In genomic region chr16:18776556-18777100, GRCm38 (mm10) we compare ENCODE assay signal across 8 mouse cellular contexts. TPM values are rescaled to one million over a fixed set of nuclear protein-coding genes. Genes with fewer than 3 reads are reported as not detected.
DNase-seq lines count a peak whose midpoint lies in the region; ATAC-seq and TF ChIP-seq lines count a peak whose summit lies in the region.

TSS of gene Cldn5 (plus strand) at chr16:18776847.

- H3K36me3 ChIP-seq in ES-Bruce4 (ENCODE audit: control insufficient read depth, insufficient read depth, low read length, poor library complexity, severe bottlenecking): no peaks in the 10 kb centered on the region
- H3K36me3 ChIP-seq in hindbrain, embryonic 15.5 days: no peaks in the 10 kb centered on the region
- H3K36me3 ChIP-seq in limb, embryonic 11.5 days (ENCODE audit: control insufficient read depth, insufficient read depth, low read length): peaks cover 8% of the 10 kb centered on the region; the same call in 1 of the 2 replicates
- H3K36me3 ChIP-seq in midbrain, embryonic 14.5 days (ENCODE audit: control insufficient read depth, insufficient read depth, low read length): no peaks in the 10 kb centered on the region

- peak within 1 kb of the TSS; percentile 47 for H3K9ac ChIP-seq in ES-Bruce4 (ENCODE audit: low read depth, poor library complexity, severe bottlenecking)
- H3K9ac ChIP-seq in hindbrain, embryonic 15.5 days: peak within 1 kb of the TSS; percentile 45
- H3K9ac ChIP-seq in limb, embryonic 11.5 days (ENCODE audit: low read length): peak within 1 kb of the TSS; percentile 52
- peak within 1 kb of the TSS; percentile 37; the same call in 1 of the 2 replicates for H3K9ac ChIP-seq in midbrain, embryonic 14.5 days (replicated peaks; ENCODE audit: low read length)

- no peak within 1 kb of the TSS for H3K27ac ChIP-seq in ES-Bruce4 (ENCODE audit: insufficient read depth, low read length)
- peak within 1 kb of the TSS; percentile 85 for H3K27ac ChIP-seq in gastrocnemius, adult 2 months
- H3K27ac ChIP-seq in hindbrain, embryonic 15.5 days (replicated peaks): peak within 1 kb of the TSS; percentile 53
- H3K27ac ChIP-seq in limb, embryonic 11.5 days (replicated peaks; ENCODE audit: low read depth, low read length): no peak within 1 kb of the TSS
- no peak within 1 kb of the TSS for H3K27ac ChIP-seq in midbrain, embryonic 14.5 days (replicated peaks; ENCODE audit: low read depth, low read length)

- ATAC-seq in hindbrain, embryonic 15.5 days (ENCODE audit: low FRiP score, low read depth): peak; percentile 49
- no peak for ATAC-seq in limb, embryonic 11.5 days (ENCODE audit: insufficient number of reproducible peaks, low FRiP score, low TSS enrichment, low read depth)
- ATAC-seq in midbrain, embryonic 14.5 days (ENCODE audit: low FRiP score, low TSS enrichment): no peak
- ATAC-seq in activated CD4-positive, CD25-positive, alpha-beta regulatory T cell, adult 4 months: no peak

- no peaks in the 10 kb centered on the region for H3K27me3 ChIP-seq in ES-Bruce4 (ENCODE audit: control insufficient read depth, insufficient read depth, low read length, poor library complexity, severe bottlenecking)
- peaks cover 44% of the 10 kb centered on the region for H3K27me3 ChIP-seq in hindbrain, embryonic 15.5 days
- peaks cover 48% of the 10 kb centered on the region for H3K27me3 ChIP-seq in limb, embryonic 11.5 days (ENCODE audit: control insufficient read depth, insufficient read depth, low read length)
- H3K27me3 ChIP-seq in midbrain, embryonic 14.5 days (ENCODE audit: control insufficient read depth, insufficient read depth, low read length): peaks cover 38% of the 10 kb centered on the region

- WGBS in hindbrain, embryonic 15.5 days: 6% methylated on average over 19 of the region's 19 CpGs
- WGBS in limb, embryonic 11.5 days: 4% methylated on average over 19 of the region's 19 CpGs
- WGBS in midbrain, embryonic 14.5 days: 4% methylated on average over 19 of the region's 19 CpGs

- no peaks in the 10 kb centered on the region for H3K9me3 ChIP-seq in ES-Bruce4 (replicated peaks; ENCODE audit: control insufficient read depth, insufficient read depth, low read length, poor library complexity, severe bottlenecking)
- H3K9me3 ChIP-seq in hindbrain, embryonic 15.5 days: no peaks in the 10 kb centered on the region
- H3K9me3 ChIP-seq in limb, embryonic 11.5 days (ENCODE audit: control insufficient read depth, low read length): no peaks in the 10 kb centered on the region
- H3K9me3 ChIP-seq in midbrain, embryonic 14.5 days (ENCODE audit: control insufficient read depth, low read length): no peaks in the 10 kb centered on the region

- peak within 1 kb of the TSS; percentile 82 for H3K4me2 ChIP-seq in hindbrain, embryonic 15.5 days
- peak within 1 kb of the TSS; percentile 53 for H3K4me2 ChIP-seq in limb, embryonic 11.5 days (ENCODE audit: low read depth, severe bottlenecking)
- peak within 1 kb of the TSS; percentile 62 for H3K4me2 ChIP-seq in midbrain, embryonic 14.5 days (ENCODE audit: low read length)

- peak; percentile 58 for DNase-seq in adrenal gland, postnatal 10 days
- peak; percentile 65 for DNase-seq in gastrocnemius, adult 2 months
- DNase-seq in limb, embryonic 11.5 days (ENCODE audit: low spot score): no peak
- DNase-seq in midbrain, embryonic 14.5 days: peak; percentile 38
- DNase-seq in cerebellum, adult 8-10 months: no peak

- H3K4me1 ChIP-seq in ES-Bruce4 (ENCODE audit: control insufficient read depth, insufficient read depth, low read length): no peaks in the 10 kb centered on the region
- H3K4me1 ChIP-seq in hindbrain, embryonic 15.5 days (replicated peaks): peaks cover 12% of the 10 kb centered on the region
- peaks cover 9% of the 10 kb centered on the region; the same call in 1 of the 2 replicates for H3K4me1 ChIP-seq in limb, embryonic 11.5 days (ENCODE audit: control insufficient read depth, insufficient read depth, low read length)
- peaks cover 8% of the 10 kb centered on the region; the same call in 1 of the 2 replicates for H3K4me1 ChIP-seq in midbrain, embryonic 14.5 days (ENCODE audit: control insufficient read depth, insufficient read depth, low read length)

- TF ChIP-seq POLR2A in ES-Bruce4 (IDR thresholded peaks at IDR 0.05; ENCODE audit: insufficient read depth, low read length): peak; percentile 5

- peak within 1 kb of the TSS; percentile 79 for H3K4me3 ChIP-seq in ES-Bruce4 (ENCODE audit: low read depth, low read length)
- peak within 1 kb of the TSS; percentile 79 for H3K4me3 ChIP-seq in gastrocnemius, adult 2 months
- peak within 1 kb of the TSS; percentile 47 for H3K4me3 ChIP-seq in hindbrain, embryonic 15.5 days
- H3K4me3 ChIP-seq in limb, embryonic 11.5 days (ENCODE audit: low read depth, low read length): peak within 1 kb of the TSS; percentile 35
- peak within 1 kb of the TSS; percentile 42 for H3K4me3 ChIP-seq in midbrain, embryonic 14.5 days (replicated peaks; ENCODE audit: low read depth, low read length)

- intact Hi-C loops in gastrocnemius, adult 2 months (cut with DNase I): no loop called here

- no peak for TF ChIP-seq CTCF in ES-Bruce4 (IDR thresholded peaks at IDR 0.05; ENCODE audit: low read depth, low read length)
- no peak for TF ChIP-seq CTCF in gastrocnemius, adult 2 months (IDR thresholded peaks at IDR 0.05)

- no peak for TF ChIP-seq EP300 in ES-Bruce4 (IDR thresholded peaks at IDR 0.05; ENCODE audit: insufficient read depth, low read depth, low read length)

RNA-seq across cellular contexts. Expression of gene Cldn5, which starts in this region (rescaled TPM):
- 0.42 and 0.94 TPM in 2 replicates for polyA plus RNA-seq in ES-Bruce4 (2011; ENCODE audit: insufficient read depth, insufficient read length, low read depth, missing spikeins)
- total RNA-seq in adrenal gland, postnatal 10 days (2021): 100 to 1,000 TPM in 1 of 2 experiments, 10 to 100 TPM in 1; 98.7 to 118 TPM
- total RNA-seq in gastrocnemius, adult 2 months (2021): 1 to 10 TPM; 5.0 to 9.5 TPM
- 110 and 117 TPM in 2 replicates for polyA plus RNA-seq in hindbrain, embryonic 15.5 days (2015; fragmentation: Nextera tagmentation; extraction: Ambion mirVana)
- polyA plus RNA-seq in limb, embryonic 11.5 days (2014; fragmentation: Nextera tagmentation; extraction: Ambion mirVana): 16.4 and 18.9 TPM in 2 replicates
- 72.7 and 87.8 TPM in 2 replicates for polyA plus RNA-seq in midbrain, embryonic 14.5 days (2014; fragmentation: Nextera tagmentation; extraction: Ambion mirVana)
- polyA plus RNA-seq in activated CD4-positive, CD25-positive, alpha-beta regulatory T cell, adult 4 months (2017; shearing (Covaris generic)): not detected

Comparison
In these comparisons a context has a peak if more than half of its experiments do, and no peak if none do; other contexts are left out.
1. RNA of gene Cldn5 (total RNA-seq): 98.7 to 118 TPM in adrenal gland, postnatal 10 days; 5.0 to 9.5 TPM in gastrocnemius, adult 2 months; every median in the first group is over 4 times any median in the second.
2. H3K27ac ChIP-seq: peak in gastrocnemius, adult 2 months (single experiment) and hindbrain, embryonic 15.5 days (single experiment); none in ES-Bruce4 (single experiment), limb, embryonic 11.5 days (single experiment) and midbrain, embryonic 14.5 days (single experiment).
3. DNase-seq: peak in adrenal gland, postnatal 10 days (single experiment), gastrocnemius, adult 2 months (single experiment) and midbrain, embryonic 14.5 days (single experiment); none in limb, embryonic 11.5 days (single experiment) and cerebellum, adult 8-10 months (single experiment).
4. Peak in every context shown above with its lines, with median percentiles within 50 percentile points of each other: H3K4me3 ChIP-seq, H3K9ac ChIP-seq and H3K4me2 ChIP-seq.